Mouse (Mus musculus): ENCODE measurements around the gene Ahdc1.

Gene Ahdc1

DNA sequence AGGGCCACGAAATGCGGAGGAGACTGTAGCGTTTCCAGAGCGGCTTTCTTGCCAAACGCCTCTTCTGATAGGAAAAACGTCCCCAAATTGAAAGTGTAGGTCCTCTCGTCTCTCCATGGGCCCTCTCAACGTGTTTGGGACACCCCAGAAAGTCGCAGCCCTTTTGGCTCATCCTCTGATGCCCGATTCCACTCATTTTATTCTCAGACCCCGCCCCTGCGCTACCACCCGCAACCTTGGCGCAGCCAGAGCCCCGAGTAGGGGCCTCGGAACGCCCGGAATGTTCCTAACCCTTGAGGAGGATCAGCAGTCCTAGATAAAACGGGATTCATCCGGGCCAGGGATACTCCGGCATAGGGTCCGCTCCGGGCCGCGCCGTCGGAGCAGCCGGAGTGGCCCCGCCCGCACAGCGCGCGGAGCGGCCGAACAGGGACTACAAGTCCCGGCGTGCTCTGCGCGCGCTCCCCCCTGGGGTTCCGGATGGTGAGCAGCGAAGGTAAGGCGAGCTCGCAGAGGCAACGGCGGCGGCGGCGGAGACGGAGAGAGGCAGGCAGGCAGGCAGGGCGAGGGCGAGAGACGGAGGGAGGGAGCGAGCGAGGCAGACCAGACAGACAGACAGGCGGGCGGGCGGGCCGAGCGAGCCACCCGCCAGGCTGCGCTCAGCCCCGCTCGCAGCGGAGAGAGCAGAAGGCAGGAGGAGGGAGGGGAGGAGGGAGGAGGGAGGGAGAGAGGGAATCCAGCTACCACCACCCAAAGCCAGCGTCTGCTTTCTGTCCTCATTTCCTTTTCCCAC is at the start of gene Ahdc1:
TSS of gene Ahdc1 (plus strand) at position 233 of the 793 bp plus-strand sequence.
- DNase-seq (ENCODE audit: low spot score) = peak; percentile 87

DNA sequence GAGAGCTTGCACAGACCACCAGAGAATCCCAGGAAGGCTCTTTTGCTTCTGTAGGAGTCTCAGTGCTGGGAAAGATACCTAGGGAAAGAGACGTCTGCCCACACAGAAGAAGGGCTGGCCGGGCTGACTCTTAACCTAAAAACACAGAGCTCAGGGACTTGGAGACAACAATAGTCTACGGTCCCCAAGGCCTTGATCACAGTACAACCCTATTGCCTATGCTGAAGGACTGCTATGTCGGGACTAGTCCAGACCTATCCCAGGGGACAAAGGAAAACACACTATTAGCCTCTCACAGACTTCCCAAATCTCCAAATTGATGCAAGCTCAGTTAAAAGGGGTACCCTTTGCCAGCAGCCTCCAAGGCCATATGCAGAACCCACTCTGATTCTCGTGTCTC is 49.2 kb upstream of the Ahdc1 start:
- DNase-seq (ENCODE audit: low spot score) = no peak

DNA sequence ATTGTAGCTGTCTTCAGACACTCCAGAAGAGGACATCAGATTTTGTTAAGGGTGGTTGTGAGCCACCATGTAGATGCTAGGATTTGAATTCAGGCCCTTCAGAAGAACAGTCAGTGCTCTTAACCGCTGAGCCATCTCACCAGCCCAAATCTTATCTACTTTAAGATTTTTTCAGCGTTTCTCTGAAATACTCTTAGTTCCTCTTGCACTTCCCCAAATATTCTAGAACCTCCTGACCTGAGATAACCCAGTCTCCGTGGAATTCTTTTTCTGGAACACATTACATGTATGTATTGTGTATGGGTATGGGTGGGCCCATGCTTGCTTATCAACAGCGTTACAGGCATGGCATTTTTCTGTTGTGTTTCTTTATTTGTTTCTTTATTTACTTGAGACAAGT is 48.4 kb upstream of the Ahdc1 start:
- DNase-seq (ENCODE audit: low spot score) = no peak

DNA sequence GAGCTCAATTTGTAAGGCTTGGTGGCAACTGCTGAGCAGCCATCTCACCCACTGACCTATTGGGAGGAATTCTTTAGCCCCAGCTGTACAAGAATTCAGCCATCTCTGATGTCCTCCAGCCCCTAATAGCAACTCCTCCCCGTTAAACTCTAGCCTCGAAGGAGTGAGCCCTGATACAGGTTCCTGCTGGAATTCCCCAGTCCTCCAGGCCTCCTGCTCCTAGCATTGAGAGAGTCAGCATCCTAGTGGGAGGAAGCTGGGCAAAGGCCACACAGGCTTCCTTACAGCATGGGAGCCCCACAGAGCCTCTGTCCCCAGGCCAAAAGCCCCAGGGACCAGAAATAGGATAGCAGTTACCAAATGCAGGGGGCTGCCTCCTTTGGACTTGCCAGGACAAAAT is 47.6 kb upstream of the Ahdc1 start:
- DNase-seq (ENCODE audit: low spot score) = no peak

DNA sequence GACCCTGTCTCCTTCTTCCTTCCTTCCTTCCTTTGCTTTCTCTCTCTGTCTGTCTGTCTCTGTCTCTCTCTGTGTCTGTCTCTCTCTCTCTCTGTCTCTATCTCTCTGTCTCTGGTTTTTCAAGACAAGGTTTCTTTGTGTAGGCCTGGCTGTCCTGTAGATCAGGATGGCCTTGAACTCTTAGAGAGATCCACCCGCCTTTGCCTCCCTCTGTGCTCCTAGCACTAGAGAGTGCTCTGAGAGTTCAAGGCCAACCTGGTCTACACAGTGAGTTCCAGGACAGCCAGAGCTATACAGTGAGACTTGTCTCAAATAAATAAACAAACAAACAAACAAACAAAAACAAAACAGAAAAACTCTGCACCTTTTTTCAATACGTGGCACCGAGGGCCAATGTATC is 47.0 kb upstream of the Ahdc1 start:
- no peak for DNase-seq (ENCODE audit: low spot score)

DNA sequence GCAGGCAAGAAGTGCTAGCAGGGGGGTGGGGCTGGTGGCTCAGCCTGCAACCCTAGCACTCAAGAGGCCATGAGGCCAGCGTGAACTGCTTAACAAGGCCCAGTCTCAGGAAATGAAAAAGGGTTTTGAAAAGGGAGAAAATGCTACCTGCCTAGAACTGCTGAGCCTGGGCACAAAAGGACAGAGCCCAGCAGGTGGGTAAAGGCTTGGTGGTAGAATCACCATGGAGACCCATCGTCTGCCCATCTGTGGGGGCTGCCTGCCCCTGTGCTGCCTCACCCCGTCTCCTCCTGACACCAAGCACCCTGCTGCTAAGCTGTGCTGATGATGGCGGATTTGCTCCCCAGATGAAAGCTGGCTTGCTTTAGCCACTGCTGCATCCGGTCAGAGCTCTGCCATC is 46.6 kb upstream of the Ahdc1 start:
- no peak for DNase-seq (ENCODE audit: low spot score)

DNA sequence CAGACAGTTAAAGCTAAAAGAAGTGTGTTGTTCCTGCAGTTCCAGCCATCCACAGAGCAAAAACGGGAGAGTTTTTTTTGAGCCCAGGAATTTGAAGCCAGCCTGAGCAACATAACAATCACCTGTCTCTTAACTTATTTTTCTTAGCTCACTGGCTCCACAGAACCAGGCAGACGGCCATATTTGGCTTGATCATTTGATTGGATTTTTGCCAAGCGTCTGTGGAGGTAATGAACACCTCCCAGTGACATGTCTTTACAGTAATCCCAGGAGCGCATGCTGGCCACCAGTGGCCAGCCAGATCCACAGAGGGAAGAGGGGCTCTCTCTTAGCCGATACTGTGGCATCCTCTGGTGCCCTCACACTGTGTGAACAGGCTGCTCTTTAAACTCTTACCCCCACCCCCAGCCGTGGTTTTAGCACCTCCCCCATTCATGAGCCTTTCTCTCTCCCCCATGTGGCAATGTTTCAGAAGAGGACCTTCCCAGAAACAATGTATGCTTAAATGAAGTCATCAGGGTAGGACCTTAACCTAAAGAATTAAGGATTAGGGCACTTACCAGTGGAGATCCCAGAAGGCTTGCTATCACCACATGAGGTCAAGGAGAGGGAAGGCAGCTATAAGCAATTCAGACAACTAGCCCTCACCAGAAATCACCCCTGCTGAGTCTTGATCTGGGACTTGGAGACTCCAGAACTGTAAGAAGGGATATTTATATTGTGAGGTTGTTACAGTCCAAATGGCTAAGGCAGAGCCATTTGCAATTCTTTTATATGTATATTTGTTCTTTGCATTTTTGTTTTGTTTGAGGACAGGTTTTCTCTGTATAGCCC is 42.7 kb upstream of the Ahdc1 start:
- DNase-seq (ENCODE audit: low spot score) = no peak

DNA sequence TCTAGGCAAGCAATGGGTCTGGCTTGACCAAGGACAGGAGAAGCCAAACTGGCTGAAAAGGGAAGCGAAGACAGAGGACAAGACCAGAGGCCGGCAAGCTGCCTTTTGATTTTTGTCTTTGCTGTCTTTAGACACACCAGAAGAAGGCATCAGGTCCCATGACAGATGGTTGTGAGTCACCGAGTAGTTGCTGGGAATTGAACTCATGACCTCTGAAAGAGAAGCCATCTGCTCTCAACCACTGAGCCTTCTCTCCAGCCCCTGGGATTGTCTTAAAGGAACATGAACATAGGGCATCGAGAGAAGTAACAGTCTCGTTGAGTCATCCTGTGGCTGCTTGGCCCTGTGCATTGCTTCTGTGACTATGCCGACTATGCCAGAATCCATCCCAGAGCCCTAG is 39.5 kb upstream of the Ahdc1 start:
- DNase-seq (ENCODE audit: low spot score) = no peak

DNA sequence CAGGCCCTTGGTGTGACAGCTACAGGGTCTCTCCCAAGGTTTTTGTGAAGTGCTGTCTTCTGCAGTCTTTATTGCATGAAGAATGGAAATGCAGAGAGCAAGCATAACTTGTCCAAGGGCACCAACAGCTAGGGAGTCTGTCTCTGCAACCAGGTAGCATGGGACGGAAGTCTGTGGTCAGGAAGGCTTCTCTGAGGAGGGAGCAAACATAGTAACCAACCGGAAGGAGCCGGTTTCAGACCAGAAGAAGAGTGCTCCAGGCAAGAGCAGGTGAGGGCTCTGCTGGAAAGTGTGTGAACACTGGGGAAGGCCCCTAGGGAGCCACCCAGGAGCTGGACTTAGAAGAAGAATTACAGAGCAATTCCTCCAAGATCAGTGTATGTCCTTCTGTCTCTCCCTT is 39.0 kb upstream of the Ahdc1 start:
- DNase-seq (ENCODE audit: low spot score) = no peak

DNA sequence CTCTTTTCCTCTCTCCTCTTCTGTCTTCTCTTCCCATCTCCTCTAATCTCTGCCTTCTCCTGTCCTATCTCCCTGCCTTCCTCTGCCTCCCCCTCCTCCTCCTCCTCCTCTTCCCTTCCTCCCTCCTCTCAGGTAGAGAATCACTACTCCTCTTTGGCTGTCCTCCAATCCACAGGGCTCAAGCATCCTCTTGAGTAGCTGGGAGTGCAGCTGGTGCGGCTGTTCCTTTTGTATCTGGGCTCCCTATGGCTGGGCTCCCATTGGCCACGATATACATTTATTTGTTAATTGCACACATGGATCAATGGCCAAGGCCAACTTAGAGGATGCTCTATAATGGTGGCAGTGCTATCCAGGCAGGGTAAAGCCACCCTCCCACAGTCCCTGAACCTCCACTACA is 38.5 kb upstream of the Ahdc1 start:
- DNase-seq (ENCODE audit: low spot score) = no peak

DNA sequence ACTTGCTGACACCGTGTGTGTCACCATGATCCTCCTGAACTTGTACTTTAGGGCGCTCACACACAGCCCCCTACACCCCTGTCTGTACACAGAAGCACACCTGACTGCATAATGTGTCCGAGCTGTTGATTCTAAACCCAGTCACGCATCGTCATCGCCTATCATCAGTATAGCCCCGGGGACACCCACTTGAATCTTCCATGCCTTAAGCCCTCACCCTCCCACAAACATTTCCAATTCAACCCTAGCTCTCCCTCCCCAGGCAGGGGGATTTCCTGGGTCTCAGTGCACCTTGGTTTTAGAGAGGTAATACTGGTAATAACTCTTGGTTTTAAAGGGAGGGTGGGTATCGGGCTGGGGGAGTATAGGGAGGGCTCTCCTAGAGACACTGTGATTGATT is 37.9 kb upstream of the Ahdc1 start:
- DNase-seq (ENCODE audit: low spot score) = no peak

DNA sequence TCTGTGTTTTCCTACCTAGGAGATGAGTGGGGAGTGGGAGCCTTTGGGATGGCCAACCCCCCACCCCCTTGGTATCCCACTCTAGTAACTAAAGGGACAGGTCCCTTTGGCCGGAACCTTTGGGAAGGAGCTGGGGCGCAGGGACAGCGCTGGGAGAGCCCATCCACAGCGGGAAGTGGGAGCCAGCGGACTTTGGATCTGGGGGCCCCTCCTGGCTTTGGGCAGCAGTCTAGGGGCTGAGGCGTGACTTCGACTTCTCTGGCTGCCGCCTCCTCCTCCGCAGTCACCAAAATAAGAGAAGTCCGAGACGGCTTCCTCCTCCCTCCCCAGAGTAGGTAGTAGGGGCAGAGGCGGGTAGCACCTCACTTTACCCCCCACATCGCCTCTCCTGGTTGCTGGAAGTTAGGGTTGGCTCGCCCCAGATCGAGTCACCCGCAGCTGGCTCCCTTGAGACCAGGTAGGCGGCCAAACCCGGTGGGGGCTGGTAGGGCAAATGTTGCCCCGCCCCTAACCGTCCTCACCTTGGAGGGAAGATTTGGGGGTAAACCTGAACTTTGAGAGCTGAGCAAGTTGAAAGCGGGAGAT is 37.2 kb upstream of the Ahdc1 start, which contains the start of gene Fgr:
TSS of gene Fgr (plus strand) at position 282 of the 585 bp plus-strand sequence.
- DNase-seq (ENCODE audit: low spot score) = no peak

DNA sequence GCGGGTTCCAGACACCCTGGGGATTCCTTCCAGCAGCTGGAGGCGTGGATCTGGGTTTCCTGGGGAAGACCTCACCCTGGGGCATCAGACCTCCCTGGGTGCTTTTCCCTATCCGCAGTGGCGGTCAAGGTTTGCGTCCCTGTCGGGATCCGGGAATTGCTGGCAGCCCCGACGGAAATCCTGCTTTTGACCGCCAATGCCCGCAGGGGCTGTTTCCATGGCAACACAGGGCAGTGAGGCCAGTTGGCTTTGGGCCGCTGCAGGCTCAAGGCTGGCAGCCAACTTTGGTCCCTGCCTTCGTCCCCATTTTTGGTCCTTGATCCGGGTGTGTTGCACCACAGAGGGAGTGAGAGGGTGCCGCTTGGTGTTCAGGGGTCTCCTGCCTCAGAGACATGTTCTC is 36.2 kb upstream of the Ahdc1 start:
- DNase-seq (ENCODE audit: low spot score) = peak; percentile 23

DNA sequence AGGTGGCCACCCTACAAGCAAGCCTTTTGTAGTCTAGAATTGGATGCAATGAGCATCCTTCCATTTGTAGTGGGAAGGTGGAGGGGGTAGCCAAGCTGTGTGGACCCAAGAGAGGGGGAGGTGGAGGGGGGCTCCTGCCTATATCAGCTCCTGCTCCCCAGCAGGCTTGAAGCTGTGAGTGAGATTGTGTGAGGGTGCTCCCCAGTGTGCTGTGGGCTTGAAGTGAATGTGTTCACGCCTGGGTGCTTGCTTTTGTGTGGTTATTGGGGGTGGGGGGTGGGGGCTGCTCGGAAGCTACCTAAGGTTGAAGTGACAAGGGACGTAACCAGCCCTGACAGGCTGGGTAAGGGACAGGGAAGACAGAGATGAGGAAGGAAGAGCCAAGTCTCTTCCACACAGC is 35.3 kb upstream of the Ahdc1 start:
- DNase-seq (ENCODE audit: low spot score) = no peak

DNA sequence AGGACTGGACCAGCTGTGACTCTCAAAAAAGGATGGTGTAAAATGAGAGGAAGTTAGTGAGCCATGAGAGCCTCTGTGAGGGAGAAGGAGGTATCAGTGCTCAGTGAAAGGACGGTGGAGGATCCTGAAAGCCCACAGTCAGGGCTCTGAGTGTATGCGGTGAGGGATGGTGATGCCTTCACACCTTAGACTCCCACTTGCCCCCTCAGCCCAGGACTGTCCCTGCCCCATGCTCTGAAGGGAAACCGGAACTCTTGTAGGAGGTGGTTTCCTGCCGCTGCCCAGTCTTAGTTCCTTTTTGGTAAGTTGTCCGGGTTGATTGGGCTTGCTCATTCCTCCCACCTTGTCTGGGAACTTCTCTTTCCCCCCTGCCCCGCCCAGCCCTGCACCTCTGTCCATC is 34.3 kb upstream of the Ahdc1 start:
- no peak for DNase-seq (ENCODE audit: low spot score)

DNA sequence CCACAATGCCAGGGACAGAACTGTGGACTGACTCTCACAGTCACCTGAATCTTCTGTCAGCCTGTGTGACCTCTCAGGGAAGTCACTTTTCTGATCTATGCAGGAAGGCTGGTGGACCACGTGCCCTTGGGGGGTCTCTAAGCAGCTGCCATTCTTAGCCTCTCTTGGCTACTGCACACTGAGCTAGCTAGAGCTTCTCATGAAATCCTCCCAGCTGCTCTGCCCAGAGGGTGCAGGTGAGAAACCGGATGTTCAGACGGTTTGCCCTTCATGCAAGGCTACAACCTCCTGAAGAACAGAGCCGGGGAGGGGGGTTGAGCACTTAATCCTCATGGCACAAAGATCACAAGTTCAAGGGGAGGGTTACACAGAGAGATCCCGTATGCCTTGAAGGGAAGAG is 33.5 kb upstream of the Ahdc1 start:
- no peak for DNase-seq (ENCODE audit: low spot score)

DNA sequence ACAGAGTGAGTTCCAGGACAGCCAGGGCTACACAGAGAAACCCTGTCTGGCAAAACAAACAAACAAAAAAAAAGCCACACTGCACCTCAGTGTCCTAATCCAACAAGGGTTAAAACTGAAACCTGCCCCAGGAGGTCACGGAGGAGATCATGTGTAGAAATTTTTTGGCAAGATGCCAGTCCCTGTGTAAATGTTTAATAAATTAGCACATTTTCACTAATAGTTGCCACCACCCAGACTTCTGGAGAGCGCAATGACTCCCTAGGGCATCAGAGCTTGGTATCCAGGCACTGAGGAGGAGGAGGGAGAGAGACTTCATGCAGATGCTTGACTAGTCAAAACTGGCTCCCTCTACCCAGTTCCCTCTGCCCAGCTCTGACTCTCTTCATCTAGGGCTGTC is 31.9 kb upstream of the Ahdc1 start:
- no peak for DNase-seq (ENCODE audit: low spot score)

DNA sequence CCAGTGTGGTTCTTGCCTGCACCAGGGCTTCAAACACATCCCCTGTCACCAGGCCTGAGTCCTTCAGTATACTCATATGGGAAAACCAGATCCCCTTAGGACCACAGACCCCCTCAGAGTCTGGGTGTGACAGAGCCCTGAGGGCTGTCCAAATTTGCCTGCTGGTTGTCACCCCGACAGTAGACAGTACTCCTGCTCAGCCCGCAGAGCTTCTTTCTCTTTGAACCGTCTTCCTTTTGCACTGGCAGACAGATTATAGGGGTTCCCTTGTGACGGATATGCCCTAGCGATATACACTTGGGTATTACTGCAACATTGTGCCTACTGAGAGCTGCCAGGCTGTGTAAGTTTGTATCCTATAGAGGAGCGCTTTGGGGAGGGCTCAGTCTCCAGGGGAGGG is 29.4 kb upstream of the Ahdc1 start:
- DNase-seq (ENCODE audit: low spot score) = no peak

DNA sequence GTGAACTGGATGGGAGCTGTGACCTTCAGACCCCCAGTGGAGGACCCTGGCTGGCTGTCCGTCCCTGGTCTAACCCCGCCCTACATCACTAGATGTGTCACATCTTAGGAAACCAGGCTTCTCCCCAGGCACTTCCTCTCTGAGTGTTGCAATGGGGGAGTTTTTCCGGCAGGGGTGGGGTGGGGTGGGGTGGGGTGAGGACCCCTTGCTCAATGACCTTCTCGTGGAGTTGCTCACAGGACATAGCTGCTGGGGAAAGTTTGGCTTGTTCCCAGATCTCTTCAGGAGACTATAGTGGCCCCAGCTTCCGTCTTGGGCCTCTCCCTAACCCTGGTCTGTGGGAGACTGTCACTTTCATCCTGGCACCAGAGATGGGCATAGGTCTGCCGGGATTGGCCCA is 28.1 kb upstream of the Ahdc1 start:
- no peak for DNase-seq (ENCODE audit: low spot score)

DNA sequence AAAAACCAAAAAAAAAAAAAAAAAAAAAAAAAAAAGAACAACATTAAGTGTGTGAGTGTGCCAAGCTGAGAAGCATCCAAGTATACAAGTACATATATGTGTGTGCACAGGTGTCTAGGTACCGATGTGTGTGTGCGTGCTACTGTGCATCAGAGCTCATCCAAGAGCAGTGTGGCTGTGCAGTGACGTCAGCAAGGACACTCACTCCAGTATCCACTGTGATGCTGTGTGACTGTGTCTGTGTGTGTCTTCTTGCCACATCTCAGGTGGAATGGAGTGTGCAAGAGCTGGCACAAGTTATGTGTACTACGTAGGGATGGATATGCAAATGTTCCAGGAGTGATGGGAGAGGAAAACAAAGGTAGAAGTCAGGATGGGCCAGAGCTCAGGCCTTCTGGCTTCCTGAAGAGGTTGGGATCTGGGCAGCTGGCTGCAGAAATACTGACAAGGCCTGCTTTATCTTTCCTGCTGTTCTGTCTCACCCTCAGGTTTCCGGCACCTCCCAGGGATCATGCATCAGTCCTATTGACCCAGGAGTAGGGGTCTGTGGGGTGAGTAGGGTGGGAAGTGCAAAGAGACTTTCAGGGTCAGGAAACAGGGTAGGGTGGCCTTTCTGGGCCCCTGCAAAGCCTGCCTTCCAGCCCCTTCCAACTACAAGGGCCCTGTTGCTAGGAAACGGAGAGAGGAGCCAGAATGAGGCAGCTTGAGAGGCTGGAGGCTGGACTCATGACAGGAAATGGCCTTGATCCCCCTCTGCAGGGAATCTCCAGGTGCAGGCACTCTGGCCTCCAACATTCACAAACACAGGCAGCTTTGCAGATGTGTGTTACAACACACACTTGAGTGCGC is 27.2 kb upstream of the Ahdc1 start:
- DNase-seq (ENCODE audit: low spot score) = no peak

DNA sequence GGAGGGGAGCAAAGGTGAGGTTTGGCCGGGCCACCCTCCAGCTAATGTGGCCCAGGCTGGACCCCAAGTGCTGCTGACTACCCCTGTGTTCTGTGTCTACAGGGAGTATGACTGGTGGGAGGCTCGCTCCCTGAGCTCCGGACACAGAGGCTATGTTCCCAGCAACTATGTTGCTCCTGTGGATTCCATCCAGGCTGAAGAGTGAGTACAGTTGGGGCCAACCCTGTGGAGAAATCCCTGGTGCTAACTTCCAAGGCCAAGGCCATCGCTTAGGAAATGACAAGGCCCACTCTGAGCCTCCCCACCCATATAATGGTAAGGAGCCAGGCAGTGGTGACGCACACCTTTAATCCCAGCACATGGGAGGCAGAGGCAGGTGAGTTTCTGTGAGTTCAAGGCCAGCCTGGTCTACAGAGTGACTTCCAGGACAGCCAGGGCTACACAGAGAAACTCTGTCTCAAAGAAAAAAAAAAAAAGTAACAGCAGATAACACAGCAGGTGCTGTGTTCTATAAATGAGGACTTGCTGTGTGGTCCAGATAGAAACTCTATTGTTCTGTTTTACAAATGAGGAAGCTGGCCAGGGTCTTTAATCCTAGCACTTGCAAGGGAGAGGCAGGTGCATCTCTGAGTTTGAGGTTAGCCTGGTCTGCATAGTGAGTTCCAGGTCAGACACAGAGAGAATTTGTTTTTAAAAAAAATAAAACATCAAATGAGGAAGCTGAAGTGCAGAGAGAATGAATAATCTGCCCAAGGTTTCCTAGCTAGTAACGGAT is 22.3 kb upstream of the Ahdc1 start:
- no peak for DNase-seq (ENCODE audit: low spot score)

All from left cerebral cortex, adult 11 months (tissue).